Mouse (Mus musculus) gastrocnemius, adult 18-20 months (tissue): ENCODE data around the gene Gm8369. TPM values are rescaled to one million over a fixed set of nuclear protein-coding genes. Genes with fewer than 3 reads are reported as not detected.
"Not testable (repeated sequence)": the region's sequence is repeated elsewhere in the genome, so short reads cannot be mapped to it uniquely, and the experiment has no call there.

Experiments used
- DNase-seq: peaks from one replicate; pipeline ENCODE4 v3.0.0; 2021; ENCODE audit warnings: low spot score
- long read RNA-seq, 2 experiments: library from polyadenylated mRNA; stranded (forward); transcript quantifications; one replicate each; pipeline ENCODE4 v2.0.0; 2021
- total RNA-seq, 2 experiments: library from RNA; stranded (reverse); gene quantifications; 2 replicates each; pipeline ENCODE4 v1.2.3; 2021

Gene Gm8369
- total RNA-seq: not detected
- long read RNA-seq, experiment 1: 0 reads
- long read RNA-seq, experiment 2: 0 reads

DNA sequence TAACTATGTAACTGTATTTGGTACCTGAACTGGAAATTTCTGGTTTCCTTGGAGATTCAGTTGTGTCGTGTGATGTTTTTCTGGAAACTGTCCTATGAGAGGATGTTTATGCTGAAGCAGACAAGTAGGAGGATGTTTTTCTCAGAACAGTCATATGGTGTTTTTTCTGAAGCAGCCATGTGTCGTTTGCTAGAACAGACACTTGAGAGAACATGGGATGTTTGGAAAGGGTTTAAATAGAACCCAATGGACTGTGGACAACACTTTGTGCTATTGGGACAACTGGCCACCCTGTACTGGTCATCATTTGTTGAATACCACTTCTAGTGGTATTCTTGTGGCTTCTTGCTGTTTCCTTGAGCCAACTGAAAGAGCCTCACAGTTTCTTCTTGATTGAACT lies at the start of gene Gm8369:
Gm8369 (plus strand) TSS at position 193 of the 400 bp plus-strand sequence.
- DNase-seq: no peak

GRCm38 (mm10) chr19:11443338-11443737 lies 42.4 kb upstream of the Gm8369 start, which contains the start of gene Ms4a4b:
Gene Ms4a4b (plus strand): TSS chr19:11443553.
- no peak for DNase-seq

GRCm38 (mm10) chr19:11443964-11444363 lies 41.8 kb upstream of the Gm8369 start:
- no peak for DNase-seq

GRCm38 (mm10) chr19:11447238-11447637 lies 38.5 kb upstream of the Gm8369 start:
- no peak for DNase-seq

GRCm38 (mm10) chr19:11459041-11459440 lies 26.7 kb upstream of the Gm8369 start:
- not testable (repeated sequence) for DNase-seq

GRCm38 (mm10) chr19:11464795-11465194 lies 20.9 kb upstream of the Gm8369 start:
- DNase-seq: not testable (repeated sequence)

DNA sequence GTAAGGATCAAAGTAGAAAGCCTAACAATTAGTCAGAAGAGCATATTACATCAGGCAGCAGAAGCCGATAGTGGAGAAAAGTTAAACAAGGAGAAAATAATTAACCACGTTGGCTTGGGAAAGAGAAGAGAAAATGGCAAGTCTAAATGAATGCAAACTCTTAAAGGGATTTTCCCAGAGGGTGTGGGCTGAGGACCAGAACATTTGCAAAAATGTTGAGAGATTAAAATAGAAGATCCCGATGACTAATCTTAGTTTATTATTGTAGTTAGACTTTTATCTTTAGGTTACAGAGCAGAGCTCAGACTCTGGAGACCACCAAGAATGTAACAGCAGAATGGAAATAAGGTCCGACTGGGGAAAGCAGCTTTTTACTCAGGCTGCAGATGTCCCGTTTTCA lies 19.3 kb upstream of the Gm8369 start:
- DNase-seq: no peak

GRCm38 (mm10) chr19:11468361-11468760 lies 17.4 kb upstream of the Gm8369 start:
- peak; percentile 5 for DNase-seq

GRCm38 (mm10) chr19:11469215-11469614 lies 16.5 kb upstream of the Gm8369 start, which contains the start of gene Ms4a6c:
Gene Ms4a6c (plus strand): TSS chr19:11469366.
- DNase-seq: not testable (repeated sequence)

DNA sequence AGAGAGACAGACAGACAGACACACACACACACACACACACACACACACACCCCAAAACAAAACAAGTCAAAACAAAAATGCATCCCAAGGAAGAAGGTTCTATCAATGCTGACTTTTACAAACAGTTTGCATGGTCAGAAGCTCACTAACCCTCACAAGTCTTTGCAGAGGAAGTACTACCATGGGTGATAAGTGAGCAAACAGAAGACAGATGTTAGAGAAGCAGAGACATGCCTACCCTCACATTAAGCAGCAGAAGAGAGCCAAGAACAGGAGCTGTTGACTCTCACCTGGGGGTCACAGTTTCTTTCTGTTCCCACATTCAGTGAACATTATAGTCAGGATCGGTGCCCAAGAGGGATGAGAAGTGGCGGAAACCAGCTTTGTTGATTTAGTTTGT lies 6.0 kb upstream of the Gm8369 start:
- DNase-seq: no peak

- DNase-seq: no peak
These were observed 3.1 kb upstream of the Gm8369 start for GRCm38 (mm10) chr19:11482684-11483083.

DNA sequence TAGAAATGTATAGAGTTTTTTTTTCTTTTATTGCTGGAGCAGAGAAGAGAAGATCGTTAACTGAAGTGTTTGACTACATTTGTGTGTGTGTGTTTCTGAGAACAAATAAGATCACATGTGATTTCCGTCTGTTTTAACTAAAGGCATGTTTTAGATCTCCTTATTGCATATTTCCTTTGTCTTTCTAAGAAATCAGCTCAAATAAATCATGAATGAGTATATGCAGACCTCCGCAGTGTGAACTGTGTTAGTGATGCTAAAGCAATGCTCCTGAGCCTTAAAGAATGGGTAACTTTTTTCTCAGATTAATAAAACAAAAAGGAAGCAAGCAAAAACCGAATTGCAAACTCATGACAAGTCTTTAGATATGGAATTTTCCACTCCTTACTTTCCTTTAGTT lies 1.8 kb upstream of the Gm8369 start:
- no peak for DNase-seq

DNA sequence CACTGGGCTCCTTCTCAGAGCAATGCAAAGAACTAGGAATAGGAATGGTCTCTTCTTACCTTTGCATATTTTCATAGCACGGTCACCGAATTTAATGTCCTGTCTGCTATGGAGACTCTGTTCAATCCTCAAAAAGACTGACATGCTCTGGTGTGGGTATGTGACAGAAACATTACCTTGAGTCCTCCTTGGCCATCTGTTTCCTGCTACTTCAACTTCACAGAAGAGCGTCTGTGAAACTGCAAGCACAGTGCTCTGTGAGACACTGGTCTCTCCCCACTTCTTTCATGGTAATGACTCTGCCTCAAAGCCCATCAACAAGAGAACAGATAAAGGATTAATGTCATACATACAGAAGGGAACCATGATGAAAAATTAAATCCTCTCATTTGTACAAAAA lies 1.4 kb upstream of the Gm8369 start:
- DNase-seq: no peak

DNA sequence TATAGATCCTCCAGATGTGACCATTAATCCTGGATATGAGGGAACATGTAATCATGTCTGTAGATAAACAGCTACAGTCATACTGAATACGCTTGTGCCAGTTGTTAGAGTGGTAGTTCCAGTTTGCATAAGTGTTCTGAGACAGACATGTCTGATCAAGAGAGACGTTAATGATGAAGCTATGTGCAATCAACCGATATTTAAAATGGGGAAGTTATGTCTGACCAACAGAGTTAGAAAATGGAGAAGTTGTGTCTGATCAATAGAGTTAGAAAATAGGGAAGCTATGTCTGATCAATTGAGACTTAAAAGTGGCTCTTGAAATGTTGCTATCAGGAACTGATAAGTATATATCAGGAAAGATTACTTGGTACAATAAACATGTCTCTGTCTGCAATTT lies 472 bp upstream of the Gm8369 start:
- no peak for DNase-seq

- no peak for DNase-seq
These were observed 861 bp downstream of the Gm8369 start for GRCm38 (mm10) chr19:11486599-11486998.

- DNase-seq: no peak
These were observed 5.9 kb downstream of the Gm8369 start for GRCm38 (mm10) chr19:11491406-11492189.

- DNase-seq: no peak
These were observed 6.9 kb downstream of the Gm8369 start for GRCm38 (mm10) chr19:11492671-11493070.

GRCm38 (mm10) chr19:11494519-11494918 lies 8.8 kb downstream of the Gm8369 start:
- DNase-seq: no peak

DNA sequence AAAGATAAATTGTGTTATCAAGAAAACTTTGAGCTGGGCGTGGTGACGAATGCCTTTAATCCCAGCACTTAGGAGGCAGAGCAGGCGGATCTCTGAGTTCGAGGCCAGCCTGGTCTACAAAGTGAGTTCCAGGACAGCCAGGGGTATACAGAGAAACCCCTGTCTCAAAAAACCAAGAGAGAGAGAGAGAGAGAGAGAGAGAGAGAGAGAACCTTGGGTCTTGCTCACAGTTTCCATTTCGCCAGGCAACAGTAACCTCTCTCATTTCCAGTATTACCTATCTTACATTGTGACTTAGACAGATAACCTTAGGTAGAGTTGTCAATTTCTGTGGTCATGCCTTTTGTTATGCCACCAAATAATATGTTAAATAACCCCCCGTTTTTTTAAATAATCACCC lies 10.6 kb downstream of the Gm8369 start:
- DNase-seq: no peak

DNA sequence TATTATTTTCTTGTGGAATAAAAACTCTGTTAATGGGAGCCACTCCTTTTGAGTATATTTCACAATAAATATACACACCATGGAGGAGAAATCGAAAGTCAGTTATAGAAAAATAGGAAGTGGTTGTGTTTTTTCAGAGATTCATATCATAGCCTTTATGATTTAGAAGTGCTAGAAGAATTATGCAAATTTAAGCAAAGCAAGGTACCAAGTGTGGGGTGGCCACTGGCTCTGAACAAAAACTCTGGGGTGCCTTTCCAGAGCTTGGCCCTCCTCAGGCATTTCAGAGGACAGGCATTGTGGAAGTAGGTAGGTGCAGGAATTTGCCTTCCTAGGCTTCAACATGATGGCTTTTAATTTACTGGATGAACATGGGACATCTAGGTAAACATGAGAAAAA lies 11.6 kb downstream of the Gm8369 start:
- DNase-seq: not testable (repeated sequence)

DNA sequence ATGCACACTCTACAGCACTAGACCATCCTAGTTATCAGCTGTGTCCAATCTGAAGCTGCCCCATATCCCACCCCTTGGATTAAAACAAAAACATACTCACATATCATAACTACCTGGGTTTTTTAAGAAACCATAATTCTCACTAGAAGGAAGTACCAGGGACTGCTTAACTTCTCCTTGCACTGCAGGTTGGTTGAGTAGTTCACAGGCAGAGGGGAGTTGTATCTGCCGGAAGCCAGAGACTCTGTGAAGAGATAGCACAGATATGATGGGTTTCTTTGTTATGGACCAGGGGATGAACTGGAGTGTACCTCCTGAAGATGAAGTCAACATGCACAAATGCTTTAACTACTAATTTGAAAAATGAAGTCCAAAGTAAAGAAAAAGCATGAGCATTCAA lies 15.1 kb downstream of the Gm8369 start:
- no peak for DNase-seq

DNA sequence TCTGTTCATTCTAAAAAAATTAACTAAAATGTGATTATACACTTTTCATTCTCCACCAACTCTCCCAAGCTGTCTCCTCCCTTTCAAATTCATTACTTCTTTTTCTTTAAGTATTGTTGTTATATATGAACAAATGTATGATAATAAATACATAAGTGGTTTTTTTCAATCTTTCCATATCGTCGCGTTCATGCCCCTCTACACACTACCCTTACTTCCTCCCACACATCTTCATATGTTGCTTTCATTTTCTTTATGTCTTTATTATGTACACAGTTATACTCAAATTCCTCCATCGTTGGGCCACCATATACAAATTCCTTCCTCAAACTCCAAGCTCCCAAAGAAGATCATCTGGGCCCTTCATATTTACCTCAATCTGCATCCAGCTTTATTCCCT lies 15.6 kb downstream of the Gm8369 start:
- no peak for DNase-seq

DNA sequence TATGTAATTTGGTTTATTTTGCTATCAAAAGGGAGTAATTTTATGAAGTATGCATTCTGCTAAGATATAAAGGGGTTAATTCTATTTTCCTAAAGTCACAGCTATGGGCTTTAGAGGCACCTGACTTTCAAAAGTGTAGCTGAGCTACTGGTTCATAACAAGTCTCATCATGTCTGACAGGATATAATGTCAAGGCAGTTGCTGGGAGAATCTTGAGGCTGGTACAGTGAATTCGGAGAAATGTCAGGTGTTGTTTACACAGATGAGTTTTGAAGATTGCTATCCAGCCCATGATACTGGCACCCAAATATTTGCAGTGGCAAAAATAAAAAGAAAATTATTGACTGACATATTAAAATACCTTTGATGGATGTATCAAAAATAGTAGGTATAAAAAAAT lies 19.1 kb downstream of the Gm8369 start:
- no peak for DNase-seq
